Mouse (Mus musculus) layer of hippocampus, postnatal 14 days (tissue): ENCODE measurements around the gene Pdcd1lg2. TPM values are rescaled to one million over a fixed set of nuclear protein-coding genes. Genes with fewer than 3 reads are reported as not detected.

Experiments used
- total RNA-seq, 2 experiments: library from RNA; stranded (reverse); gene quantifications; 2 replicates each; pipeline ENCODE4 v1.2.3; 2021

Gene Pdcd1lg2
- total RNA-seq, 2 experiments from 2014 or later = not detected

Other genes starting within 250 kb of the Pdcd1lg2 start
- gene Jak2, start 159.1 kb upstream of the Pdcd1lg2 start, total RNA-seq = 10 to 100 TPM; 27.0 to 28.5 TPM
- gene Insl6, start 85.6 kb upstream of the Pdcd1lg2 start, total RNA-seq = under 1 TPM in 1 of 2 experiments, not detected in 1; 0.51 TPM
- 1 to 10 TPM; 2.1 to 2.8 TPM for gene Rln1, start 76.2 kb upstream of the Pdcd1lg2 start, total RNA-seq
- 10 to 100 TPM; 28.1 to 31.8 TPM for gene Plgrkt, start 43.5 kb upstream of the Pdcd1lg2 start, total RNA-seq
- 1 to 10 TPM in 1 of 2 experiments, under 1 TPM in 1; 0.93 to 1.0 TPM for gene Cd274, start 43.5 kb upstream of the Pdcd1lg2 start, total RNA-seq
- gene Ric1, start 111.4 kb downstream of the Pdcd1lg2 start, total RNA-seq = 10 to 100 TPM; 45.4 to 46.1 TPM
- gene Ermp1, start 237.5 kb downstream of the Pdcd1lg2 start, total RNA-seq = 10 to 100 TPM; 56.7 to 56.8 TPM